Mouse (Mus musculus) spleen, postnatal 10 days (tissue): ENCODE data around the gene Ptpn14.

ENCODE experiments used
- DNase-seq, 2 experiments: peaks; one replicate each; pipeline ENCODE4 v3.0.0; 2021 to 2022; ENCODE audit warnings: low spot score in 2 of 2

Gene Ptpn14

GRCm38 (mm10) chr1:189767910-189768309 lies 39.8 kb downstream of the Ptpn14 start:
- no peak for DNase-seq

- no peak for DNase-seq
Measured at GRCm38 (mm10) chr1:189770516-189770915, 42.4 kb downstream of the Ptpn14 start.

GRCm38 (mm10) chr1:189772707-189773106 lies 44.6 kb downstream of the Ptpn14 start:
- no peak for DNase-seq

- no peak for DNase-seq
Measured at GRCm38 (mm10) chr1:189774778-189775177, 46.7 kb downstream of the Ptpn14 start.

GRCm38 (mm10) chr1:189777207-189777606 lies 49.1 kb downstream of the Ptpn14 start:
- no peak for DNase-seq

- DNase-seq = no peak
Measured at GRCm38 (mm10) chr1:189778343-189778742, 50.3 kb downstream of the Ptpn14 start.

GRCm38 (mm10) chr1:189779226-189779625 lies 51.2 kb downstream of the Ptpn14 start:
- DNase-seq = no peak

- DNase-seq = no peak
Measured at GRCm38 (mm10) chr1:189781721-189782345, 53.8 kb downstream of the Ptpn14 start.

- DNase-seq = no peak
Measured at GRCm38 (mm10) chr1:189782709-189783108, 54.6 kb downstream of the Ptpn14 start.

GRCm38 (mm10) chr1:189784503-189784902 lies 56.4 kb downstream of the Ptpn14 start:
- no peak for DNase-seq

- DNase-seq = no peak
Measured at GRCm38 (mm10) chr1:189786707-189787485, 58.8 kb downstream of the Ptpn14 start.

GRCm38 (mm10) chr1:189789545-189789944 lies 61.5 kb downstream of the Ptpn14 start:
- no peak for DNase-seq

- no peak for DNase-seq
Measured at GRCm38 (mm10) chr1:189790666-189791065, 62.6 kb downstream of the Ptpn14 start.

GRCm38 (mm10) chr1:189791534-189792217 lies 63.6 kb downstream of the Ptpn14 start:
- DNase-seq = no peak

GRCm38 (mm10) chr1:189792560-189793195 lies 64.6 kb downstream of the Ptpn14 start:
- no peak for DNase-seq

GRCm38 (mm10) chr1:189798949-189799348 lies 70.9 kb downstream of the Ptpn14 start:
- DNase-seq = peak in 1 of 2 experiments; percentile 60

GRCm38 (mm10) chr1:189800211-189800961 lies 72.3 kb downstream of the Ptpn14 start:
- no peak for DNase-seq

- DNase-seq = peak in 1 of 2 experiments; percentile 42
Measured at GRCm38 (mm10) chr1:189801303-189801702, 73.2 kb downstream of the Ptpn14 start.

- no peak for DNase-seq
Measured at GRCm38 (mm10) chr1:189802575-189802974, 74.5 kb downstream of the Ptpn14 start.

GRCm38 (mm10) chr1:189803742-189804141 lies 75.7 kb downstream of the Ptpn14 start:
- DNase-seq = no peak

- DNase-seq = no peak
Measured at GRCm38 (mm10) chr1:189806533-189807297, 78.6 kb downstream of the Ptpn14 start.
